Mouse (Mus musculus): ENCODE measurements around the gene Pcbp1. TPM values are rescaled to one million over a fixed set of nuclear protein-coding genes. Genes with fewer than 3 reads are reported as not detected.

The Pcbp1 gene
- total and polyA plus RNA-seq, 3 experiments: 68.9 to 337 (median 73.0) TPM

DNA sequence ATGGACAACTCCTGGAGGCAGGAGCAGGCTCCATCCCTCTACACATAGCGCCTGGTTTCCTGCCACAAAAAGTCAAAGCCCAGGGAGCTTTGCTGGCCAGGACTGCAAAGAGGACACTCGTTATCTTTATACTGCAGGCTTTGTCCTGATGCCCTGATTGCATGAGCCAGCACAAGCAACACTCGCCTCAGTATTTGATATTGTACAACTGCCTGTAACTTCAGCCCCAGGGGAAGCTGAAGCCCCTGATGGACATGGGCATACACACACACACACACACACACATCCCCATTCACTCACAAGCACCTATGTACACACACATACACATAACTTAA, 16.3 kb downstream of the Pcbp1 start:
- Histone ChIP-seq H3K27ac (ENCODE audit: insufficient read depth, low read depth) (no peak overlapping the region), H3K36me3 (replicated peaks in 1 of 2; ENCODE audit: control insufficient read depth in 1 of 2, insufficient read depth in 1 of 2, low read length in 1 of 2) (no peaks in the 10 kb centered on the region), H3K79me2 (replicated peaks; ENCODE audit: control insufficient read depth, extremely low read depth, insufficient read depth, poor library complexity, severe bottlenecking) (no peaks in the 10 kb centered on the region), H3K4me3 (replicated peaks in 1 of 3; ENCODE audit: low read depth in 2 of 3, low read length in 2 of 3, poor library complexity in 1 of 3) (no peak overlapping the region), H3K9ac (ENCODE audit: insufficient read depth, low read depth) (no peak overlapping the region), H3K9me3 (replicated peaks; ENCODE audit: low read length) (no peaks in the 10 kb centered on the region), H3K4me2 (ENCODE audit: insufficient read depth, low read depth, poor library complexity, severe bottlenecking) (no peak overlapping the region), H3K27me3 (replicated peaks) (no peaks in the 10 kb centered on the region), H3K4me1 (ENCODE audit: control insufficient read depth in 1 of 2, insufficient read depth in 2 of 2) (peaks cover 0 to 6% of the 10 kb centered on the region in 2 experiments; a peak in 2 of 4 replicates)
- TF ChIP-seq BHLHE40 (IDR thresholded peaks at IDR 0.05; ENCODE audit: low read depth, low read length): no peak
- TF ChIP-seq TCF12 (IDR thresholded peaks at IDR 0.05; ENCODE audit: low read depth, low read length): no peak
- no peak for TF ChIP-seq CTCF (conservative IDR thresholded peaks at IDR 0.05 in 1 of 2, IDR thresholded peaks at IDR 0.05 in 1 of 2; ENCODE audit: low read depth in 2 of 2, low read length in 2 of 2)
- no peak for TF ChIP-seq MEF2A (IDR thresholded peaks at IDR 0.05; ENCODE audit: borderline replicate concordance, low read depth, low read length)
- TF ChIP-seq MAX (IDR thresholded peaks at IDR 0.05; ENCODE audit: low read length): no peak
- no peak for TF ChIP-seq E2F4 (IDR thresholded peaks at IDR 0.05; ENCODE audit: insufficient replicate concordance, low read depth, low read length)
- no peak for TF ChIP-seq MAFK (IDR thresholded peaks at IDR 0.05; ENCODE audit: insufficient replicate concordance, low read length)
- no peak for TF ChIP-seq ZKSCAN1 (IDR thresholded peaks at IDR 0.05; ENCODE audit: borderline replicate concordance, low read depth, low read length)
- TF ChIP-seq IRF4 (IDR thresholded peaks at IDR 0.05; ENCODE audit: low read depth, low read length): no peak
- TF ChIP-seq TBP (conservative IDR thresholded peaks at IDR 0.05; ENCODE audit: low read depth, low read length): no peak
- no peak for TF ChIP-seq ETS1 (conservative IDR thresholded peaks at IDR 0.05; ENCODE audit: low read depth, low read length)
- no peak for TF ChIP-seq POLR2AphosphoS2 (IDR thresholded peaks at IDR 0.05; ENCODE audit: low read depth, low read length)
- in situ Hi-C loops (cut with MboI; ENCODE audit: low pct_ligation_motif_present, low pct_unique_long_range_greater_than_20kb, low sequenced_read_pairs) (loop anchor here (5.0 kb wide), 1 partner anchor 33 kb away; no protein-coding TSS in a partner anchor), dilution Hi-C loops (cut with MboI; ENCODE audit: extremely low pct_ligation_motif_present, extremely low pct_unique_long_range_greater_than_20kb, low sequenced_read_pairs) (no loop called here)
- no peak for DNase-seq (ENCODE audit: extremely low read depth)

DNA sequence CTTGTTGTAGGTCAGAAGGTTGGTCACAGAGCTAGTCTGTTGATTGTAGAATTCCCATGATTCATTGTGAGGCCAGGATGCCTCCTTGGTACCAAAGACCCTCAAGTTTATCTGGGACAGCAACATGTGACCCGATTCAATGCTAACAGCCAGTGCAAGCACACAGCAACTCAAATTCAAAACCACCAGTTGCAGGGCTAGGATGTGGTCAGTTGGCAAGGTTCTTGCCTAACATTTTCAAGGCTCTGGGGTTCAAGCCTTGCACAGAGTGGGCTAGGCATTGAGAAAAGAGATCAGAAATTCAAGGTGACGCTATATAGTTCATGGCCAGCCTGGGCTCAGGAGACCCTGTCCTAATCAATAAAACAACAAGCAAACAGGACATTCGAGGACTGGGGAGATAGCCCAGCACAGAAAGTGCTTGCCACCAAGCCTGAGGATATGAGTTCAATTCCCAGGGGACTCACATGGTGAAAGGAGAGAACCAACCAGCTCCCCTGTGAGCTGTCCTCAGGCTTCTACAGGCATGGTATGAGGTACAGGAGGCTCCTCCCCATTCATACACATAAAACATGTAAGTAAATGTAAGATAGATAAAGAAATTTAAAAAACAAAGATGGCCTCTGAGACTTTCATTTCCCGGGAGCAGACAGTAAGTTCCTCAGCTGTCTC, 16.8 kb downstream of the Pcbp1 start:
- H3K4me2 ChIP-seq (ENCODE audit: insufficient read depth, low read depth, poor library complexity, severe bottlenecking): no peak overlapping the region
- TF ChIP-seq ZMIZ1 (IDR thresholded peaks at IDR 0.05; ENCODE audit: low read depth, low read length) (no peak), ZNF384 (IDR thresholded peaks at IDR 0.05; ENCODE audit: low read depth, low read length) (no peak), ETS1 (conservative IDR thresholded peaks at IDR 0.05; ENCODE audit: low read depth, low read length) (no peak), KAT2A (IDR thresholded peaks at IDR 0.05; ENCODE audit: insufficient replicate concordance, low read length) (no peak), RAD21 (IDR thresholded peaks at IDR 0.05; ENCODE audit: low read depth, low read length) (no peak), ELF1 (IDR thresholded peaks at IDR 0.05; ENCODE audit: low read depth, low read length) (no peak), HCFC1 (IDR thresholded peaks at IDR 0.05; ENCODE audit: low read depth, low read length) (no peak), CHD1 (IDR thresholded peaks at IDR 0.05; ENCODE audit: low read depth, low read length) (no peak), UBTF (IDR thresholded peaks at IDR 0.05; ENCODE audit: low read depth, low read length) (no peak), SIN3A (IDR thresholded peaks at IDR 0.05; ENCODE audit: low read length) (no peak), MYC (IDR thresholded peaks at IDR 0.05; ENCODE audit: low read depth, low read length) (no peak), ZKSCAN1 (IDR thresholded peaks at IDR 0.05; ENCODE audit: borderline replicate concordance, low read depth, low read length) (no peak), EP300 (IDR thresholded peaks at IDR 0.05; ENCODE audit: low read length) (no peak), ZC3H11A (IDR thresholded peaks at IDR 0.05; ENCODE audit: low read depth, low read length) (no peak), MAX (IDR thresholded peaks at IDR 0.05; ENCODE audit: low read length) (no peak), USF1 (IDR thresholded peaks at IDR 0.05; ENCODE audit: low read depth, low read length) (no peak), TCF12 (IDR thresholded peaks at IDR 0.05; ENCODE audit: low read depth, low read length) (no peak), MXI1 (IDR thresholded peaks at IDR 0.05; ENCODE audit: low read depth, low read length) (no peak), TBP (conservative IDR thresholded peaks at IDR 0.05; ENCODE audit: low read depth, low read length) (no peak)
- in situ Hi-C loops (cut with MboI; ENCODE audit: low pct_ligation_motif_present, low pct_unique_long_range_greater_than_20kb, low sequenced_read_pairs): no loop called here

More for the DNA sequence above, 16.8 kb downstream of the Pcbp1 start:
- Histone ChIP-seq H3K9me3 (replicated peaks; ENCODE audit: low read length) (no peaks in the 10 kb centered on the region), H3K9ac (ENCODE audit: insufficient read depth, low read depth) (no peak overlapping the region), H3K4me3 (replicated peaks in 1 of 3; ENCODE audit: low read depth in 2 of 3, low read length in 2 of 3, poor library complexity in 1 of 3) (no peak overlapping the region), H3K36me3 (replicated peaks in 1 of 2; ENCODE audit: control insufficient read depth in 1 of 2, insufficient read depth in 1 of 2, low read length in 1 of 2) (no peaks in the 10 kb centered on the region), H3K27ac (ENCODE audit: insufficient read depth, low read depth) (no peak overlapping the region), H3K4me1 (ENCODE audit: control insufficient read depth in 1 of 2, insufficient read depth in 2 of 2) (peaks cover 0 to 8% of the 10 kb centered on the region in 2 experiments; a peak in 2 of 4 replicates), H3K79me2 (replicated peaks; ENCODE audit: control insufficient read depth, extremely low read depth, insufficient read depth, poor library complexity, severe bottlenecking) (no peaks in the 10 kb centered on the region), H3K27me3 (replicated peaks) (no peaks in the 10 kb centered on the region)
- no peak for DNase-seq (ENCODE audit: extremely low read depth)
- dilution Hi-C loops (cut with MboI; ENCODE audit: extremely low pct_ligation_motif_present, extremely low pct_unique_long_range_greater_than_20kb, low sequenced_read_pairs): no loop called here
